Mouse (Mus musculus) brain, embryonic 14.5 days (tissue): ENCODE results near the gene Maf.

Source experiments
- CTCF ChIP-seq: fragments of 200-500 bp; IDR thresholded peaks from 2 replicates; pipeline ENCODE4 v1.5.1; 2012; ENCODE audit warnings: inconsistent platforms, mild to moderate bottlenecking, moderate library complexity, borderline replicate concordance; ENCODE audit not compliant: insufficient read depth, insufficient read length; ENCODE audit errors: extremely low read depth
- POLR2A ChIP-seq: fragments of 200-500 bp; IDR thresholded peaks from 2 replicates; pipeline ENCODE4 v1.6.1; 2012; ENCODE audit warnings: mild to moderate bottlenecking, inconsistent platforms, borderline replicate concordance; ENCODE audit not compliant: poor library complexity, insufficient read depth, insufficient read length, severe bottlenecking; ENCODE audit errors: extremely low read depth

DNA sequence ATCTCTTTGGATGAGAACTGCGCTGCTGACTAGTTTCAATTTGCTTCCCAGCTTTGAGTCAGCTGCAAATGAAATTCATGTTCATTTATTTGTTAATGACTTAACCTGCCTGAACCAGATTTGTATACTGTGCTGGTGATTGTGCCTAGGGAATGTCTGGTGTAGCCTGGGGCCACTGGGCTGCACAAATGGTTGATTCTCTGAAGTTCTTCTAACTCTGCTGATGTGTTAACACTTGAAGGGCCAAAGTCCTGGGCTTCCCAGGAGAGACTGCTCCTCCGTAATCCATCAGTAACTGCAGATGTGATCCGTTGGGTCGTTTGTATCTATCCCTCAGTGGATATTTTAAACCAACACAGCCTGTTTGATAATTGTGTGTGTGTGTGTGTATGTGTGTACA, 7.7 kb upstream of the Maf start:
- no peak for TF ChIP-seq CTCF
- no peak for TF ChIP-seq POLR2A
